Mouse (Mus musculus) CH12.LX (cell line): Measurements from ENCODE around the gene Hist1h2bl. TPM values are rescaled to one million over a fixed set of nuclear protein-coding genes. Genes with fewer than 3 reads are reported as not detected.

ENCODE experiments used
- DNase-seq: peaks from one replicate; pipeline ENCODE4 v3.0.0-alpha.2; 2013; ENCODE audit errors: extremely low read depth
- H3K27ac ChIP-seq: 2 replicates; pipeline ENCODE4 v1.5.1; 2012; ENCODE audit warnings: low read depth, mild to moderate bottlenecking, control low read depth, moderate library complexity; ENCODE audit not compliant: insufficient read depth
- H3K27me3 ChIP-seq: replicated peaks from 2 replicates; pipeline ENCODE3; 2012; ENCODE audit warnings: inconsistent platforms
- H3K36me3 ChIP-seq, 2 experiments: replicated peaks in 1 of 2; 2 replicates each; pipeline versions ENCODE3 to v1.6.1; 2012; ENCODE audit warnings: inconsistent platforms in 1 of 2, low read length in 1 of 2, mild to moderate bottlenecking in 1 of 2, mixed read lengths in 1 of 2, moderate library complexity in 1 of 2; ENCODE audit not compliant: control insufficient read depth in 1 of 2, insufficient read depth in 1 of 2
- H3K4me1 ChIP-seq, 2 experiments: 2 replicates each; pipeline ENCODE4 v1.6.1; 2012; ENCODE audit warnings: inconsistent platforms in 1 of 2, moderate library complexity in 1 of 2; ENCODE audit not compliant: insufficient read depth in 2 of 2, control insufficient read depth in 1 of 2
- H3K4me2 ChIP-seq: 2 replicates; pipeline ENCODE4 v1.6.1; 2012; ENCODE audit warnings: low read depth, mild to moderate bottlenecking, control low read depth; ENCODE audit not compliant: poor library complexity, insufficient read depth, severe bottlenecking
- H3K4me3 ChIP-seq, 3 experiments: fragments of 150-350 bp in 1 of 3; sonication (generic) in 1 of 3; replicated peaks in 1 of 3; 2 replicates each; pipeline versions ENCODE3 to v1.5.1; 2011 to 2012; ENCODE audit warnings: low read depth in 2 of 3, low read length in 2 of 3, mild to moderate bottlenecking in 2 of 3, moderate library complexity in 2 of 3, control low read depth in 1 of 3, improper control_type of control experiment in 1 of 3, inconsistent platforms in 1 of 3, mixed read lengths in 1 of 3; ENCODE audit not compliant: poor library complexity in 1 of 3
- H3K79me2 ChIP-seq: replicated peaks from 2 replicates; pipeline ENCODE4 v1.6.1; 2012; ENCODE audit warnings: mild to moderate bottlenecking, moderate library complexity; ENCODE audit not compliant: control insufficient read depth, poor library complexity, insufficient read depth, severe bottlenecking; ENCODE audit errors: extremely low read depth
- H3K9ac ChIP-seq: 2 replicates; pipeline ENCODE4 v1.6.1; 2012; ENCODE audit warnings: low read depth, mild to moderate bottlenecking, control low read depth, moderate library complexity; ENCODE audit not compliant: insufficient read depth
- H3K9me3 ChIP-seq: replicated peaks from 2 replicates; pipeline ENCODE3; 2012; ENCODE audit warnings: low read length, inconsistent platforms, mixed read lengths
- BHLHE40 ChIP-seq: IDR thresholded peaks from 2 replicates; pipeline ENCODE4 v1.6.1; 2011; ENCODE audit warnings: mild to moderate bottlenecking, low read depth, low read length, improper control_type of control experiment
- CHD1 ChIP-seq: IDR thresholded peaks from 2 replicates; pipeline ENCODE4 v1.6.1; 2012; ENCODE audit warnings: low read depth, low read length, improper control_type of control experiment, inconsistent platforms
- CHD2 ChIP-seq: IDR thresholded peaks from 2 replicates; pipeline ENCODE4 v1.6.1; 2011; ENCODE audit warnings: low read length, improper control_type of control experiment
- CTCF ChIP-seq, 2 experiments: IDR thresholded peaks in 1 of 2; conservative IDR thresholded peaks in 1 of 2; 2 replicates each; pipeline ENCODE4 v1.5.1; 2011 to 2012; ENCODE audit warnings: low read depth in 2 of 2, low read length in 2 of 2, improper control_type of control experiment in 1 of 2, inconsistent platforms in 1 of 2, mild to moderate bottlenecking in 1 of 2, moderate library complexity in 1 of 2
- E2F4 ChIP-seq: IDR thresholded peaks from 2 replicates; pipeline ENCODE4 v1.6.1; 2011; ENCODE audit warnings: low read depth, low read length, improper control_type of control experiment; ENCODE audit not compliant: insufficient replicate concordance
- ELF1 ChIP-seq: IDR thresholded peaks from 2 replicates; pipeline ENCODE4 v1.6.1; 2014; ENCODE audit warnings: low read depth, mild to moderate bottlenecking, inconsistent platforms, low read length, improper control_type of control experiment
- EP300 ChIP-seq: IDR thresholded peaks from 2 replicates; pipeline ENCODE4 v1.6.1; 2011; ENCODE audit warnings: low read length, improper control_type of control experiment
- ETS1 ChIP-seq: conservative IDR thresholded peaks from 2 replicates; pipeline ENCODE4 v1.6.1; 2012; ENCODE audit warnings: low read depth, mild to moderate bottlenecking, inconsistent platforms, low read length, improper control_type of control experiment, moderate library complexity
- GABPA ChIP-seq: IDR thresholded peaks from 2 replicates; pipeline ENCODE4 v1.6.1; 2012; ENCODE audit warnings: low read depth, low read length, improper control_type of control experiment, inconsistent platforms; ENCODE audit not compliant: insufficient replicate concordance
- HCFC1 ChIP-seq: IDR thresholded peaks from 2 replicates; pipeline ENCODE4 v1.6.1; 2012; ENCODE audit warnings: low read depth, mild to moderate bottlenecking, inconsistent platforms, low read length, improper control_type of control experiment
- IRF4 ChIP-seq: IDR thresholded peaks from 2 replicates; pipeline ENCODE4 v1.6.1; 2014; ENCODE audit warnings: low read depth, mild to moderate bottlenecking, inconsistent platforms, low read length, improper control_type of control experiment
- JUN ChIP-seq: IDR thresholded peaks from 2 replicates; pipeline ENCODE4 v1.6.1; 2011; ENCODE audit warnings: low read depth, mild to moderate bottlenecking, low read length, improper control_type of control experiment, moderate library complexity; ENCODE audit not compliant: insufficient read depth
- JUND ChIP-seq: conservative IDR thresholded peaks from 2 replicates; pipeline ENCODE4 v1.6.1; 2011; ENCODE audit warnings: low read depth, low read length, improper control_type of control experiment
- KAT2A ChIP-seq: IDR thresholded peaks from 2 replicates; pipeline ENCODE4 v1.6.1; 2012; ENCODE audit warnings: low read length, improper control_type of control experiment, inconsistent platforms; ENCODE audit not compliant: insufficient replicate concordance
- MAFK ChIP-seq: IDR thresholded peaks from 2 replicates; pipeline ENCODE4 v1.6.1; 2011; ENCODE audit warnings: low read length, improper control_type of control experiment; ENCODE audit not compliant: insufficient replicate concordance
- MAX ChIP-seq: IDR thresholded peaks from 2 replicates; pipeline ENCODE4 v1.6.1; 2011; ENCODE audit warnings: low read length, improper control_type of control experiment
- MAZ ChIP-seq: IDR thresholded peaks from 2 replicates; pipeline ENCODE4 v1.6.1; 2012; ENCODE audit warnings: low read depth, mild to moderate bottlenecking, inconsistent platforms, low read length, improper control_type of control experiment, moderate library complexity
- MEF2A ChIP-seq: IDR thresholded peaks from 2 replicates; pipeline ENCODE4 v1.6.1; 2014; ENCODE audit warnings: low read depth, mild to moderate bottlenecking, inconsistent platforms, low read length, improper control_type of control experiment, borderline replicate concordance
- MXI1 ChIP-seq: IDR thresholded peaks from 2 replicates; pipeline ENCODE4 v1.6.1; 2011; ENCODE audit warnings: mild to moderate bottlenecking, low read depth, low read length, improper control_type of control experiment
- MYC ChIP-seq: IDR thresholded peaks from 2 replicates; pipeline ENCODE4 v1.6.1; 2011; ENCODE audit warnings: low read depth, mild to moderate bottlenecking, improper control_type of control experiment, low read length
- NELFE ChIP-seq: IDR thresholded peaks from 2 replicates; pipeline ENCODE4 v1.6.1; 2011; ENCODE audit warnings: low read depth, low read length, improper control_type of control experiment
- NRF1 ChIP-seq: IDR thresholded peaks from 2 replicates; pipeline ENCODE4 v1.6.1; 2014; ENCODE audit warnings: low read depth, mild to moderate bottlenecking, inconsistent platforms, low read length, improper control_type of control experiment, moderate library complexity
- PAX5 ChIP-seq: IDR thresholded peaks from 2 replicates; pipeline ENCODE4 v1.6.1; 2012; ENCODE audit warnings: low read length, inconsistent platforms, mixed read lengths
- POLR2A ChIP-seq: IDR thresholded peaks from 2 replicates; pipeline ENCODE4 v1.6.1; 2011; ENCODE audit warnings: low read depth, mild to moderate bottlenecking, improper control_type of control experiment, low read length
- POLR2AphosphoS2 ChIP-seq: IDR thresholded peaks from 2 replicates; pipeline ENCODE4 v1.6.1; 2011; ENCODE audit warnings: low read depth, low read length, improper control_type of control experiment
- RAD21 ChIP-seq: IDR thresholded peaks from 2 replicates; pipeline ENCODE4 v1.6.1; 2011; ENCODE audit warnings: low read depth, mild to moderate bottlenecking, low read length, improper control_type of control experiment, moderate library complexity
- RCOR1 ChIP-seq: conservative IDR thresholded peaks from 2 replicates; pipeline ENCODE4 v1.6.1; 2012; ENCODE audit warnings: low read depth, mild to moderate bottlenecking, inconsistent platforms, low read length, improper control_type of control experiment
- SIN3A ChIP-seq: IDR thresholded peaks from 2 replicates; pipeline ENCODE4 v1.6.1; 2012; ENCODE audit warnings: low read length, improper control_type of control experiment, inconsistent platforms
- SMC3 ChIP-seq: IDR thresholded peaks from 2 replicates; pipeline ENCODE4 v1.6.1; 2011; ENCODE audit warnings: low read depth, low read length, improper control_type of control experiment
- TBP ChIP-seq: conservative IDR thresholded peaks from 2 replicates; pipeline ENCODE4 v1.6.1; 2011; ENCODE audit warnings: low read depth, low read length, improper control_type of control experiment
- TCF12 ChIP-seq: IDR thresholded peaks from 2 replicates; pipeline ENCODE4 v1.6.1; 2014; ENCODE audit warnings: low read depth, mild to moderate bottlenecking, inconsistent platforms, low read length, improper control_type of control experiment
- UBTF ChIP-seq: IDR thresholded peaks from 2 replicates; pipeline ENCODE4 v1.6.1; 2012; ENCODE audit warnings: low read depth, mild to moderate bottlenecking, inconsistent platforms, low read length, improper control_type of control experiment, moderate library complexity
- USF1 ChIP-seq: IDR thresholded peaks from 2 replicates; pipeline ENCODE4 v1.6.1; 2014; ENCODE audit warnings: low read depth, mild to moderate bottlenecking, inconsistent platforms, low read length, improper control_type of control experiment
- USF2 ChIP-seq: conservative IDR thresholded peaks from 2 replicates; pipeline ENCODE4 v1.6.1; 2011; ENCODE audit warnings: low read depth, low read length, improper control_type of control experiment
- ZC3H11A ChIP-seq: IDR thresholded peaks from 2 replicates; pipeline ENCODE4 v1.6.1; 2012; ENCODE audit warnings: low read depth, mild to moderate bottlenecking, inconsistent platforms, low read length, improper control_type of control experiment
- ZKSCAN1 ChIP-seq: IDR thresholded peaks from 2 replicates; pipeline ENCODE4 v1.6.1; 2012; ENCODE audit warnings: low read depth, inconsistent platforms, low read length, improper control_type of control experiment, borderline replicate concordance
- ZMIZ1 ChIP-seq: IDR thresholded peaks from 2 replicates; pipeline ENCODE4 v1.6.1; 2012; ENCODE audit warnings: low read depth, mild to moderate bottlenecking, inconsistent platforms, low read length, improper control_type of control experiment
- ZNF384 ChIP-seq: IDR thresholded peaks from 2 replicates; pipeline ENCODE4 v1.6.1; 2012; ENCODE audit warnings: low read depth, low read length, improper control_type of control experiment, inconsistent platforms
- dilution Hi-C: fragments of 300-500 bp; cut with MboI; formaldehyde crosslinking; loops from 2 replicates; pipeline ENCODE4 v1.14.3; 2020; ENCODE audit warnings: low sequenced_read_pairs; ENCODE audit not compliant: extremely low pct_unique_long_range_greater_than_20kb, extremely low pct_ligation_motif_present
- in situ Hi-C: fragments of 300-500 bp; cut with MboI; formaldehyde crosslinking; loops from 3 replicates; pipeline ENCODE4 v1.14.3; 2019; ENCODE audit warnings: low sequenced_read_pairs, low pct_ligation_motif_present, low pct_unique_long_range_greater_than_20kb, mixed read lengths
- polyA plus RNA-seq: library from polyadenylated mRNA; unstranded; fragments of >175 nt; gene quantifications from 2 replicates; pipeline ENCODE4 v1.2.1, GENCODE M21; 2012; ENCODE audit warnings: low read depth; ENCODE audit not compliant: insufficient read length
- total RNA-seq, 2 experiments: library from RNA; depleted of rRNA; stranded (reverse); fragments of 300-350 nt in 1 of 2; fragments of >200 nt in 1 of 2; gene quantifications; 2 replicates each; pipeline ENCODE4 v1.2.3; 2012 to 2014

The Hist1h2bl gene
- total and polyA plus RNA-seq, 3 experiments = 1.7 to 897 (median 18.1) TPM

- H3K9me3 ChIP-seq = no peaks in the 10 kb centered on the region
- no peak; the same call in 1 of the 2 replicates for TF ChIP-seq MXI1
- no peak for TF ChIP-seq EP300
- TF ChIP-seq E2F4 = no peak
- no peak for TF ChIP-seq BHLHE40
- no peak for TF ChIP-seq JUN
- TF ChIP-seq NRF1 = no peak
- TF ChIP-seq RAD21 = no peak
- no peak for TF ChIP-seq MAX
- TF ChIP-seq JUND = 0 out of 2 replicates have a peak, but pooled peaks have one; percentile 5
- peak; percentile 78 for TF ChIP-seq POLR2A
- no peak; the same call in 1 of the 2 replicates for TF ChIP-seq ZMIZ1
- TF ChIP-seq ETS1 = no peak
- TF ChIP-seq RCOR1 = peak; percentile 39; the same call in 1 of the 2 replicates
- no peak for TF ChIP-seq TCF12
- TF ChIP-seq CHD1 = peak; percentile 32; the same call in 1 of the 2 replicates
- no peak for TF ChIP-seq KAT2A
- TF ChIP-seq IRF4 = no peak
- TF ChIP-seq SIN3A = 0 out of 2 replicates have a peak, but pooled peaks have one; percentile 15
- TF ChIP-seq ZC3H11A = no peak
- peak; percentile 9; the same call in 1 of the 2 replicates for TF ChIP-seq CHD2
- no peak; the same call in 1 of the 2 replicates for TF ChIP-seq HCFC1
- TF ChIP-seq USF2 = no peak
- peak; percentile 57; the same call in 1 of the 2 replicates for TF ChIP-seq MYC
- TF ChIP-seq CTCF (conservative IDR thresholded peaks at IDR 0.05 in 1 of 2, IDR thresholded peaks at IDR 0.05 in 1 of 2; ENCODE audit: low read depth in 2 of 2, low read length in 2 of 2) = no peak
- TF ChIP-seq NELFE = peak; percentile 61; the same call in 1 of the 2 replicates
- TF ChIP-seq PAX5 = no peak
- no peak for TF ChIP-seq USF1
- TF ChIP-seq MAFK = no peak
- TF ChIP-seq POLR2AphosphoS2 = peak; percentile 98
- no peak for TF ChIP-seq MEF2A
- TF ChIP-seq UBTF = no peak
- TF ChIP-seq MAZ = no peak
- no peak for TF ChIP-seq ZNF384
- no peak for TF ChIP-seq GABPA
- TF ChIP-seq TBP = no peak
- TF ChIP-seq ZKSCAN1 = no peak
- TF ChIP-seq ELF1 = no peak
- no peak for TF ChIP-seq SMC3
- TF ChIP-seq, all 38 proteins: peak for 9
- in situ Hi-C loops = loop anchor here (25.0 kb wide), 2 partner anchors 219 to 331 kb away; partner anchors contain the start of gene Zfp184
- H3K36me3 ChIP-seq = no peaks in the 10 kb centered on the region
- H3K27ac ChIP-seq = peak overlapping the region; percentile 88
- peak overlapping the region; percentile 73 for H3K9ac ChIP-seq
- H3K4me3 ChIP-seq = peak overlapping the region; percentile 32 to 48 (median 45)
- dilution Hi-C loops = no loop called here
- H3K79me2 ChIP-seq = no peaks in the 10 kb centered on the region
- DNase-seq = peak; percentile 60
- H3K27me3 ChIP-seq = no peaks in the 10 kb centered on the region
- H3K4me2 ChIP-seq = peak overlapping the region; percentile 77
- H3K4me1 ChIP-seq = peaks cover 2 to 37% of the 10 kb centered on the region in 2 experiments; a peak in 2 of 4 replicates
Measured at GRCm38 (mm10) chr13:21718381-21719080, 2.6 kb upstream of the Hist1h2bl start.
